Mouse (Mus musculus): ENCODE results near the gene Kdm1a. TPM values are rescaled to one million over a fixed set of nuclear protein-coding genes. Genes with fewer than 3 reads are reported as not detected.

Kdm1a gene
- polyA plus RNA-seq, 1 experiment from 2014 or later, result 39.6 TPM

GRCm38 (mm10) chr4:136601476-136601875 is 1.0 kb downstream of the Kdm1a start:
- H3K4me3 ChIP-seq (replicated peaks), result peak overlapping the region; percentile 69
- WGBS, result under 1% methylated on average over 13 of the region's 13 CpGs
- H3K9ac ChIP-seq, result peak overlapping the region; percentile 75
- no peak for ATAC-seq (ENCODE audit: insufficient number of reproducible peaks, low FRiP score, low TSS enrichment, low read depth)
- no peaks in the 10 kb centered on the region for H3K9me3 ChIP-seq (replicated peaks)
- peak overlapping the region; percentile 55 for H3K4me2 ChIP-seq (replicated peaks)
- no peaks in the 10 kb centered on the region for H3K27me3 ChIP-seq
- peaks cover 12% of the 10 kb centered on the region for H3K4me1 ChIP-seq
- H3K36me3 ChIP-seq, result no peaks in the 10 kb centered on the region
- peak overlapping the region; percentile 90 for H3K27ac ChIP-seq (replicated peaks)

GRCm38 (mm10) chr4:136600536-136600935 is 2.0 kb downstream of the Kdm1a start:
- Histone ChIP-seq H3K27me3 (no peaks in the 10 kb centered on the region), H3K4me3 (replicated peaks) (peak overlapping the region; percentile 69), H3K9ac (no peak overlapping the region), H3K27ac (replicated peaks) (no peak overlapping the region), H3K36me3 (no peaks in the 10 kb centered on the region), H3K9me3 (replicated peaks) (no peaks in the 10 kb centered on the region), H3K4me2 (replicated peaks) (peak overlapping the region; percentile 55), H3K4me1 (peaks cover 14% of the 10 kb centered on the region)
- ATAC-seq (ENCODE audit: insufficient number of reproducible peaks, low FRiP score, low TSS enrichment, low read depth), result no peak
- 84% methylated on average over 2 of the region's 2 CpGs for WGBS

- peaks cover 19% of the 10 kb centered on the region for H3K4me1 ChIP-seq
- no peak overlapping the region for H3K4me3 ChIP-seq (replicated peaks)
- ATAC-seq (ENCODE audit: insufficient number of reproducible peaks, low FRiP score, low TSS enrichment, low read depth), result no peak
- H3K4me2 ChIP-seq (replicated peaks), result no peak overlapping the region
- H3K9ac ChIP-seq, result no peak overlapping the region
- no peaks in the 10 kb centered on the region for H3K9me3 ChIP-seq (replicated peaks)
- 93% methylated on average over 3 of the region's 3 CpGs for WGBS
- no peaks in the 10 kb centered on the region for H3K27me3 ChIP-seq
- no peak overlapping the region for H3K27ac ChIP-seq (replicated peaks)
- H3K36me3 ChIP-seq, result no peaks in the 10 kb centered on the region
Observed at GRCm38 (mm10) chr4:136599869-136600268, 2.7 kb downstream of the Kdm1a start.

- Histone ChIP-seq H3K9ac (no peak overlapping the region), H3K27ac (replicated peaks) (no peak overlapping the region), H3K27me3 (no peaks in the 10 kb centered on the region), H3K9me3 (replicated peaks) (no peaks in the 10 kb centered on the region), H3K4me2 (replicated peaks) (no peak overlapping the region), H3K4me1 (peaks cover 27% of the 10 kb centered on the region), H3K36me3 (no peaks in the 10 kb centered on the region), H3K4me3 (replicated peaks) (no peak overlapping the region)
- ATAC-seq (ENCODE audit: insufficient number of reproducible peaks, low FRiP score, low TSS enrichment, low read depth), result no peak
- WGBS, result 74% methylated on average over 7 of the region's 7 CpGs
Observed at GRCm38 (mm10) chr4:136598268-136598876, 4.2 kb downstream of the Kdm1a start.

GRCm38 (mm10) chr4:136595221-136595620 is 7.3 kb downstream of the Kdm1a start:
- Histone ChIP-seq H3K27ac (replicated peaks) (no peak overlapping the region), H3K9ac (no peak overlapping the region), H3K4me2 (replicated peaks) (no peak overlapping the region), H3K36me3 (0 out of 2 replicates have a peak, but pooled peaks cover 4% of the 10 kb centered on the region), H3K27me3 (no peaks in the 10 kb centered on the region), H3K4me1 (peaks cover 16% of the 10 kb centered on the region), H3K4me3 (replicated peaks) (no peak overlapping the region), H3K9me3 (replicated peaks) (no peaks in the 10 kb centered on the region)
- ATAC-seq (ENCODE audit: insufficient number of reproducible peaks, low FRiP score, low TSS enrichment, low read depth), result no peak
- 73% methylated on average over 6 of the region's 6 CpGs for WGBS

GRCm38 (mm10) chr4:136594006-136594405 is 8.5 kb downstream of the Kdm1a start:
- ATAC-seq (ENCODE audit: insufficient number of reproducible peaks, low FRiP score, low TSS enrichment, low read depth), result no peak

GRCm38 (mm10) chr4:136592111-136592510 is 10.4 kb downstream of the Kdm1a start:
- no peaks in the 10 kb centered on the region for H3K9me3 ChIP-seq (replicated peaks)
- H3K4me1 ChIP-seq, result peaks cover 22% of the 10 kb centered on the region
- 0 out of 2 replicates have a peak, but pooled peaks cover 11% of the 10 kb centered on the region for H3K36me3 ChIP-seq
- 71% methylated on average over 4 of the region's 4 CpGs for WGBS
- no peak overlapping the region for H3K4me2 ChIP-seq (replicated peaks)
- H3K27me3 ChIP-seq, result no peaks in the 10 kb centered on the region
- no peak overlapping the region for H3K9ac ChIP-seq
- no peak overlapping the region for H3K4me3 ChIP-seq (replicated peaks)
- no peak overlapping the region for H3K27ac ChIP-seq (replicated peaks)
- no peak for ATAC-seq (ENCODE audit: insufficient number of reproducible peaks, low FRiP score, low TSS enrichment, low read depth)

More at GRCm38 (mm10) chr4:136594006-136594405, 8.5 kb downstream of the Kdm1a start:
- Histone ChIP-seq H3K9me3 (replicated peaks) (no peaks in the 10 kb centered on the region), H3K27me3 (no peaks in the 10 kb centered on the region), H3K9ac (no peak overlapping the region), H3K36me3 (0 out of 2 replicates have a peak, but pooled peaks cover 8% of the 10 kb centered on the region), H3K4me1 (peaks cover 16% of the 10 kb centered on the region), H3K4me2 (replicated peaks) (no peak overlapping the region), H3K4me3 (replicated peaks) (no peak overlapping the region), H3K27ac (replicated peaks) (no peak overlapping the region)
- WGBS, result 74% methylated on average over 2 of the region's 2 CpGs

GRCm38 (mm10) chr4:136588003-136588402 is 14.5 kb downstream of the Kdm1a start:
- Histone ChIP-seq H3K9ac (no peak overlapping the region), H3K36me3 (0 out of 2 replicates have a peak, but pooled peaks cover 11% of the 10 kb centered on the region), H3K9me3 (replicated peaks) (no peaks in the 10 kb centered on the region), H3K4me2 (replicated peaks) (no peak overlapping the region), H3K4me1 (peaks cover 10% of the 10 kb centered on the region; the same call in 1 of the 2 replicates), H3K27me3 (no peaks in the 10 kb centered on the region), H3K4me3 (replicated peaks) (no peak overlapping the region), H3K27ac (replicated peaks) (no peak overlapping the region)
- WGBS, result 93% methylated on average over 4 of the region's 4 CpGs
- ATAC-seq (ENCODE audit: insufficient number of reproducible peaks, low FRiP score, low TSS enrichment, low read depth), result no peak

- H3K4me2 ChIP-seq (replicated peaks), result no peak overlapping the region
- 0 out of 2 replicates have a peak, but pooled peaks cover 11% of the 10 kb centered on the region for H3K36me3 ChIP-seq
- H3K4me3 ChIP-seq (replicated peaks), result no peak overlapping the region
- ATAC-seq (ENCODE audit: insufficient number of reproducible peaks, low FRiP score, low TSS enrichment, low read depth), result no peak
- no peaks in the 10 kb centered on the region for H3K9me3 ChIP-seq (replicated peaks)
- no peak overlapping the region for H3K27ac ChIP-seq (replicated peaks)
- H3K4me1 ChIP-seq, result peaks cover 10% of the 10 kb centered on the region; the same call in 1 of the 2 replicates
- H3K27me3 ChIP-seq, result no peaks in the 10 kb centered on the region
- no peak overlapping the region for H3K9ac ChIP-seq
- WGBS, result 88% methylated on average over 4 of the region's 4 CpGs
Observed at GRCm38 (mm10) chr4:136587221-136587827, 15.2 kb downstream of the Kdm1a start.

GRCm38 (mm10) chr4:136581885-136582284 is 20.6 kb downstream of the Kdm1a start:
- Histone ChIP-seq H3K27ac (replicated peaks) (no peak overlapping the region), H3K9me3 (replicated peaks) (no peaks in the 10 kb centered on the region), H3K4me3 (replicated peaks) (no peak overlapping the region), H3K9ac (no peak overlapping the region), H3K4me2 (replicated peaks) (no peak overlapping the region), H3K36me3 (no peaks in the 10 kb centered on the region), H3K27me3 (no peaks in the 10 kb centered on the region), H3K4me1 (0 out of 2 replicates have a peak, but pooled peaks cover 1% of the 10 kb centered on the region)
- no peak for ATAC-seq (ENCODE audit: insufficient number of reproducible peaks, low FRiP score, low TSS enrichment, low read depth)
- WGBS, result 86% methylated on average over 3 of the region's 3 CpGs

- Histone ChIP-seq H3K27me3 (no peaks in the 10 kb centered on the region), H3K9ac (no peak overlapping the region), H3K27ac (replicated peaks) (no peak overlapping the region), H3K36me3 (peaks cover 54% of the 10 kb centered on the region), H3K4me1 (no peaks in the 10 kb centered on the region; the same call in 1 of the 2 replicates), H3K4me3 (replicated peaks) (no peak overlapping the region), H3K4me2 (replicated peaks) (no peak overlapping the region), H3K9me3 (replicated peaks) (no peaks in the 10 kb centered on the region)
- ATAC-seq (ENCODE audit: insufficient number of reproducible peaks, low FRiP score, low TSS enrichment, low read depth), result no peak
Observed at GRCm38 (mm10) chr4:136569998-136570397, 32.5 kb downstream of the Kdm1a start.
